Mouse (Mus musculus) midbrain, embryonic 15.5 days (tissue): ENCODE measurements around the gene Atp6v0d1. TPM values are rescaled to one million over a fixed set of nuclear protein-coding genes. Genes with fewer than 3 reads are reported as not detected.
A peak's percentile ranks its signal among the peaks of the same experiment; 100 is the strongest.

Experiments
- ATAC-seq: fragments of 200-750 bp; cut with Nextera tagmentation; replicated peaks from 2 replicates; pipeline ENCODE4 v1.8.0; 2017; ENCODE audit warnings: moderate TSS enrichment
- H3K27ac ChIP-seq: fragments of 300-500 bp; sonication (generic); 2 replicates; pipeline ENCODE4 v1.5.1; 2015; ENCODE audit warnings: mild to moderate bottlenecking, inconsistent platforms
- H3K27me3 ChIP-seq: fragments of 300-500 bp; sonication (generic); replicated peaks from 2 replicates; pipeline ENCODE4 v1.6.1; 2015; ENCODE audit warnings: inconsistent platforms
- H3K36me3 ChIP-seq: fragments of 300-500 bp; sonication (generic); replicated peaks from 2 replicates; pipeline ENCODE4 v1.6.1; 2015; ENCODE audit warnings: inconsistent platforms
- H3K4me1 ChIP-seq: fragments of 300-500 bp; sonication (generic); 2 replicates; pipeline ENCODE4 v1.6.1; 2015; ENCODE audit warnings: inconsistent platforms
- H3K4me2 ChIP-seq: fragments of 300-500 bp; sonication (generic); 2 replicates; pipeline ENCODE4 v1.6.1; 2015; ENCODE audit warnings: inconsistent platforms, mild to moderate bottlenecking, moderate library complexity
- H3K4me3 ChIP-seq: fragments of 300-500 bp; sonication (generic); 2 replicates; pipeline ENCODE4 v1.5.1; 2015; ENCODE audit warnings: mild to moderate bottlenecking, inconsistent platforms
- H3K9ac ChIP-seq: fragments of 300-500 bp; sonication (generic); 2 replicates; pipeline ENCODE4 v1.6.1; 2015; ENCODE audit warnings: mild to moderate bottlenecking, inconsistent platforms
- H3K9me3 ChIP-seq: fragments of 300-500 bp; sonication (generic); 2 replicates; pipeline ENCODE4 v1.6.1; 2016; ENCODE audit warnings: inconsistent platforms
- WGBS: fragments of 180-500 bp; shearing (Covaris S2); methylation state at CpG from one replicate; pipeline ENCODE4 v1.1.7; 2015; ENCODE audit warnings: mixed read lengths; 5-methylcytosine and 5-hydroxymethylcytosine counted together
- polyA plus RNA-seq: library from polyadenylated mRNA; unstranded; fragments of >200 nt; fragmentation: Nextera tagmentation; extraction: Ambion mirVana; gene quantifications from 2 replicates; pipeline ENCODE4 v1.2.1, GENCODE M21; 2015

Gene Atp6v0d1
- polyA plus RNA-seq, 1 experiment from 2014 or later: 234 TPM

DNA sequence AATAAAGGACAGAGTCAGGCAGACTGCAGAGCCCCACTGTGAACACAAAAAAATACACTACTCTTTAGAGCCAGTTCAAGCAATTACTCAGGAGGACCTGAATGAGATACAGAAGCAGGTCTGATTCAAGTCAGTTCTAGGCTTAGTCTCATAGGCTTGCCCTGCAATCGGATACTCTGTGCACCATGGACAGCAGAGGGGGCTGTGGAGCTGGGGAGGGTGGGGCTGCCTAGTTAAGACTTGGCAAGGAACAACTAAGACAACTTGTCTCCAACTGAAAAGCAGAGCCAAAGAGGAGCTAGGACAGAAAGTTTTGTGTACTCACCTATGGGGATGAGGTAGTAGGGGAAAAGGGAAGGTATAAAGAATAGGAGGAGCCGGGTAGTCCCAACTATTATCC, 34.1 kb downstream of the Atp6v0d1 start:
- Histone ChIP-seq H3K4me2 (no peak overlapping the region), H3K27ac (no peak overlapping the region), H3K9me3 (no peaks in the 10 kb centered on the region), H3K4me3 (no peak overlapping the region), H3K9ac (no peak overlapping the region), H3K27me3 (no peaks in the 10 kb centered on the region), H3K36me3 (peaks cover 5% of the 10 kb centered on the region), H3K4me1 (0 out of 2 replicates have a peak, but pooled peaks cover 2% of the 10 kb centered on the region)
- WGBS: 72% methylated on average over 2 of the region's 2 CpGs
- no peak for ATAC-seq

DNA sequence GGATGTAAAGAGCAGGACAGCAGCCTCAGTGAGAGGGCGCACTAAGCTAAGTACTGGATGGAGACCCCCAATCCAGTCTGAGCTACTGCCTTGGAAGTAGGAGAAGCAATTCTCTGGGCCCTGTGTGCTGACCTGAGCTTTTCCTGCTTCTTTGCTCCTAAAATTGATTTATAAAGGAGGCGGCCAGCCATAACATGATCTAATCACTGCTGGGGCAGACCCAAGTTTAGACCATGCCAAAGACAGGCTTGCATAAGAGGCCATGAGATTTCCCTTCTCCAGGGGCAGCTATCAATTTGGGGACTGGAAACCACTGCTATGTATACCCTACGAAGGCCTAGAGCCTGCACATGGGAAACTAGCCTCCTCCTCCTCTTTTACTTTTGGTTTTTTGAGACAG, 36.6 kb downstream of the Atp6v0d1 start:
- Histone ChIP-seq H3K36me3 (peaks cover 16% of the 10 kb centered on the region), H3K9ac (no peak overlapping the region), H3K4me1 (0 out of 2 replicates have a peak, but pooled peaks cover 2% of the 10 kb centered on the region), H3K27ac (no peak overlapping the region), H3K27me3 (no peaks in the 10 kb centered on the region), H3K4me3 (no peak overlapping the region), H3K9me3 (no peaks in the 10 kb centered on the region), H3K4me2 (no peak overlapping the region)
- WGBS: 86% methylated on average over 3 of the region's 3 CpGs
- ATAC-seq: no peak

DNA sequence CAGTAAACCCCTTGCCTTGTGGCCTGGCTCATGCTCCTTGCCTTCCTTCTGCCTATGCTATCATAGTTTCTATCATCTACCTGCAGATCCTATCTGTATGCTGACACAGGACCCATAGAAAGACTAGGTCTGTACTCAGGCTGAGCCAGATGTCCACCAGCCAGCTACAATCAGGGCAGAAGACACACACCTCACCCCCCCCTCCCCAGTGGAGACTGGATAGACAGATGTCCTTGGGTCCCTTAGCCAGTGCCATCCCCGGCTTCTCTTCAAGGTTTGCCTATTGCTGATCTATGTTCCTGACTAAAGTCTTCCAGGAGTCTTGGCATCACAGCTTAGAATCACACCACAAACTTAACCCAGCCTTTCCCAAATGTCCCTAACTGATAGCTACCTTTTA, 37.6 kb downstream of the Atp6v0d1 start:
- Histone ChIP-seq H3K36me3 (peaks cover 16% of the 10 kb centered on the region), H3K4me1 (no peaks in the 10 kb centered on the region), H3K9me3 (no peaks in the 10 kb centered on the region), H3K4me2 (no peak overlapping the region), H3K27ac (no peak overlapping the region), H3K27me3 (no peaks in the 10 kb centered on the region), H3K9ac (no peak overlapping the region), H3K4me3 (no peak overlapping the region)
- WGBS: 100% methylated on average over 1 of the region's 1 CpGs
- ATAC-seq: no peak

DNA sequence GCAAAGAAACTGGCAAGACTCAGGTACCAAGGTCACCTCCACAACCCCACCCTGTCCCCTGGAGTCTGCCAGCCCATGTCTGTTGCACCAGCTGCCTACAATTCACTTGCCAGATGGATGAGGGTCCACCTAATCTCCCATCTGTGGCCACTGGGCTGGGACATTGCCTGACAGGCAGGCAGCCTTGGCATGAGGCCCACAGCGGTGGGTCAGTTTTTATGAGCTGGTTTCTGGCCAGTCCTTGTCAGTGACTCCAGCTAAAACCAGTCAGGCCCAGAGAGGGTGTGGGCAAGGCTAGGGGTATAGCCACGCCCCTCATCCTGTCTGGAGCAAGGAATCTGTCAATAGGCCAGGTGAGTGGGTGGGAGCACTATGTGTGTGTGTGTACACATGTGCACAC, 38.7 kb downstream of the Atp6v0d1 start:
- Histone ChIP-seq H3K9me3 (no peaks in the 10 kb centered on the region), H3K4me1 (no peaks in the 10 kb centered on the region), H3K27me3 (no peaks in the 10 kb centered on the region), H3K4me3 (no peak overlapping the region), H3K27ac (no peak overlapping the region), H3K9ac (no peak overlapping the region), H3K4me2 (no peak overlapping the region), H3K36me3 (peaks cover 16% of the 10 kb centered on the region)
- no peak for ATAC-seq
- WGBS: 85% methylated on average over 2 of the region's 2 CpGs

DNA sequence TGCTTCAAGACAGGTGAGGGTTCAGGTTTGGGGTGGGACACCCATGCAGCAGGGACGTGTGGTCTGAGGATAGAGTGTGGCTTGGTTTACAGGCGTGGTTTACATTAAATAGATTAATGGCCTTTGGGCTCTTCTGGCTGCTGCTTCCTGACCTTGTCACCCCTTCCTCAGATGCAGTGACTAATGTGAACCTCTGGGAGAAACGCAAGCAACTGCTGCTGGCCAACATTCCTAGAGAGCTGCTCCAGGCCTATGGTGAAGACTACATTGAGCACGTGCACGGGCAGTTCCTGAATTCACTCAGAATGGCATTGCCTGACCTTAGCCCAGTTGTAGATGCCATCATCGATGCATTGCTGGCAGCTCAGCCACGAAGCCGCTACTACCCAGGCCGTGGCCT, 43.0 kb downstream of the Atp6v0d1 start:
- 90% methylated on average over 9 of the region's 9 CpGs for WGBS
- Histone ChIP-seq H3K27ac (no peak overlapping the region), H3K36me3 (peaks cover 11% of the 10 kb centered on the region; the same call in 1 of the 2 replicates), H3K9ac (no peak overlapping the region), H3K4me3 (no peak overlapping the region), H3K9me3 (no peaks in the 10 kb centered on the region), H3K4me2 (no peak overlapping the region), H3K4me1 (peaks cover 29% of the 10 kb centered on the region), H3K27me3 (no peaks in the 10 kb centered on the region)
- no peak for ATAC-seq

DNA sequence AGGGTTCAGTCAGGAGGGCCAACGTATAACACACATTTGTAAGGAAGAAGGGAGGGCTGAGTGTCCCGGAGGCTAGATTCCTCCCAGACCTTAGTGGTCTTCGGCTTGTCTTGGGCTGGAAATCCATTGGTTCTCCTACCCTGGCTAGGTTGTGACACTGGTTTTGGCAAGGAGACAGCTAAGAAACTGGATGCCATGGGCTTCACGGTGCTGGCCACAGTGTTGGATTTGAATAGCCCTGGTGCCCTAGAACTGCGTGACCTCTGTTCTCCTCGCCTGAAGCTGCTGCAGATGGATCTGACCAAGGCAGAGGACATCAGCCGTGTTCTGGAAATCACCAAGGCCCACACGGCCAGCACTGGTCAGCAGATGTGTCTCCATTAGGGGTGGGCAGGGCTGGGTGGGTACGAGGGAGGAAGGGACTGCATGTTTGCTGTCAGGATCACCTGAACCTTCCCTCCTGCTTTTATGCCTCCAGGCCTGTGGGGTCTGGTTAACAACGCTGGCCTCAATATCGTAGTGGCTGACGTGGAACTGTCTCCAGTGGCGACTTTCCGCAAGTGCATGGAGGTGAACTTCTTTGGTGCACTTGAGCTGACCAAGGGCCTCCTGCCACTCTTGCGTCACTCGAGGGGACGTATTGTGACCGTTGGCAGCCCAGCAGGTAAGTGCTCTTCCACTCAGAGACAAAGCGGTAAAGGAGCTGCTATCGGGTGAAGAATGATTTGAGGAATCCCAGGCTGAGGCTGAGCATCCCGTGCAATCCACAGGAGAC, 43.7 kb downstream of the Atp6v0d1 start:
- Histone ChIP-seq H3K9me3 (no peaks in the 10 kb centered on the region), H3K9ac (no peak overlapping the region), H3K27me3 (peaks cover 6% of the 10 kb centered on the region), H3K4me3 (no peak overlapping the region), H3K27ac (no peak overlapping the region), H3K4me1 (peaks cover 31% of the 10 kb centered on the region), H3K4me2 (no peak overlapping the region), H3K36me3 (peaks cover 11% of the 10 kb centered on the region; the same call in 1 of the 2 replicates)
- WGBS: 85% methylated on average over 21 of the region's 21 CpGs
- ATAC-seq: no peak

DNA sequence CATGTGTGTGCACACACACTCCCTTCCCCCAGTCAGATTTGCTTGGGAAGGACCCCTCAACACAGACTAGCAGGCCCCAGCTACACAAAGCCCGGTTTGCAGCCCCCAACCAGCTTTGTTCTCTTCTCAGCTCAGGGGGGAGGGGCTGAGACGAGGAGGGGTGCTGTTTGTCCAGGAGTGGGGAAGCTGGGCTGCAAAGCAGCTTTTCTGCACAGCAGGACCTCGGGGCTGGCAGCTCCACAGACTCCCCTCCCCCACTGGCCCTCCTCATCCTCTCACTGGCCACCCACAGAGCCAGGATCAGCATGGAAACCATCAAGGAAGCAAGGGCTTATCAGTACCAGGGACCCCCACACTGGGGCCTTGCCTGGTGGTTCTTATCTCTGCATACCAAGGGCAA, 44.8 kb downstream of the Atp6v0d1 start:
- Histone ChIP-seq H3K9ac (no peak overlapping the region), H3K27ac (0 out of 2 replicates have a peak overlapping the region, but pooled peaks have one; percentile 32), H3K4me1 (peaks cover 36% of the 10 kb centered on the region), H3K27me3 (peaks cover 15% of the 10 kb centered on the region), H3K4me3 (no peak overlapping the region), H3K4me2 (no peak overlapping the region), H3K36me3 (peaks cover 11% of the 10 kb centered on the region; the same call in 1 of the 2 replicates), H3K9me3 (no peaks in the 10 kb centered on the region)
- ATAC-seq: no peak
- 9% methylated on average over 3 of the region's 3 CpGs for WGBS

DNA sequence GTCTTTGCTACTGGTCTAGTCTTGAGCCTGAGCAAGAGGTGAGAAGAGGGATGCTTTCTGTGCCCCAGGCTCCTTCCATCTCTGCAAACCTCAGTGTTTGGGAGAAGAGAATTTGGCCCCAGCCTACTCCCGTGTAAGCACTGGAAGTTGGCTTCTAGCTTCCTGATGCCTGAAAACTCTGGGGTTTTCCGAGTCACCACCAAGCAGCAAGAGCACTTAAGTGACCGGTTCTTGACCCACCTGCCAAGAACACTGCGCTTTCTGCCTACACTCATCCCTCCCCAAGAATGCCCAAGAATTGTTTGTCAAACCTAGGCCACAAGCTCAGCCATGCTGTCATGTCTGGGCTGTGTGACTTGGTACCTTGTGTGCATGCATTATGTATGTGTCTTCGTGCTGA, 45.3 kb downstream of the Atp6v0d1 start:
- H3K4me2 ChIP-seq: no peak overlapping the region
- peaks cover 15% of the 10 kb centered on the region for H3K27me3 ChIP-seq
- peaks cover 11% of the 10 kb centered on the region; the same call in 1 of the 2 replicates for H3K36me3 ChIP-seq
- no peak overlapping the region for H3K4me3 ChIP-seq
- no peaks in the 10 kb centered on the region for H3K9me3 ChIP-seq
- peaks cover 40% of the 10 kb centered on the region for H3K4me1 ChIP-seq
- no peak for ATAC-seq
- no peak overlapping the region for H3K9ac ChIP-seq
- 21% methylated on average over 5 of the region's 5 CpGs for WGBS
- H3K27ac ChIP-seq: 0 out of 2 replicates have a peak overlapping the region, but pooled peaks have one; percentile 32

DNA sequence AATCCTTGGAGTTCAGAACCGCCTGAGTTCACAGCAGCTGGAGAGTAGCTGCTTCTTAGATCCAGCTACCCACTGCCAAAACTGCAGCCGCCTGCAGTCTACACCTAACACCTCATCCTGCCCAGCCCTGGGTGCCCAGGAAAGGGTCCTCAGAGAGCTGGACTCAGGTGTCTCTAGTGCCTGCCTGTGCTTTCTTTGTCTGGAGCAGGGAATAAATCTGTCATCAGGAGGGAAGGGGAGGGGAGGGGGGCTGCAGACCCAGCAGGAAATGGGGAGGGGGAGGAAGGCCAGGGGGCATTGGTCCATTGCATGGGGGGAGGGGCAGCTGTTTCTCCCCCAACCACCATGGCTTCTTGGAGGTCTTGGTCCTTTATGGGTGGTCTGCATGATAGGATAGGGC, 46.3 kb downstream of the Atp6v0d1 start:
- Histone ChIP-seq H3K27ac (no peak overlapping the region), H3K27me3 (peaks cover 18% of the 10 kb centered on the region), H3K9me3 (no peaks in the 10 kb centered on the region), H3K9ac (no peak overlapping the region), H3K4me1 (peaks cover 40% of the 10 kb centered on the region), H3K4me2 (peak overlapping the region; percentile 94), H3K36me3 (peaks cover 3% of the 10 kb centered on the region; the same call in 1 of the 2 replicates), H3K4me3 (peak overlapping the region; percentile 48; the same call in 1 of the 2 replicates)
- WGBS: 2% methylated on average over 2 of the region's 2 CpGs
- no peak for ATAC-seq

DNA sequence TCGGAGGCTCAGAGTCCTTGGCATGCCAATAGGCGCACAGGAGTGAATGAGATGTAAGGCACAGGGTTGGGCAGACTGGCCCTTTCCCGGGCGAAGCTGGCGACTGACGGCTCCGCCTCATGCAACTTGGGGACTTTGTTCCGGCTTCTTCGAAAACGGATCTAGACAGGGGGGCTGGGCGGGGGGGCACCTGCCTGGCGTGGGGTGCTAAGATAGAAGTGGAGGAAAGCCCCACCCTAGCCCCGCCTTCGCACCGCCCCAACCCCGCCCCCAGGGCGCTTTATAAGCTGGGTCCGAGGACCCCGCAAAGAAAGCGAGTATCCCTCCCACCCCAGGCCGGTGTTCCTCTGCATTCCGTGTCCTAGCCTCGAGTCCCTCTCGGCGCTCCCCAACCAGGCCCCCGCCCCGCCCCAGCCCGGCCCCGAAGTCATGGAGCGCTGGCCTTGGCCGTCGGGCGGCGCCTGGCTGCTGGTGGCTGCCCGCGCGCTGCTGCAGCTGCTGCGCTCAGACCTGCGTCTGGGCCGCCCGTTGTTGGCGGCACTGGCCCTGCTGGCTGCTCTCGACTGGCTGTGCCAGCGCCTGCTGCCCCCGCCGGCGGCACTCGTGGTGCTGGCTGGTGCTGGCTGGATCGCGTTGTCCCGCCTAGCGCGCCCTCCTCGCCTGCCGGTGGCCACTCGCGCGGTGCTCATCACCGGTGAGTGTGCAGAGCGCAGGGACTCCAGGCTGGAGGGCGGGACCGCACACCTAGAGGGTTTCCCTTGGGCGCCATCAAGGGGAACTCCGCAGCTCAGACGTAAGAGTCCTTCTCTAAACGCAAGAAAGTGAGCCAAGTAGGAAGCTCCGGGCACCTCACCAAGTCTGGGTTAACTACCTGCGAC, 47.2 kb downstream of the Atp6v0d1 start, which contains the start of gene Hsd11b2:
Gene Hsd11b2 (plus strand): TSS at position 320 of the 878 bp plus-strand sequence.
- Histone ChIP-seq H3K36me3 (no peaks in the 10 kb centered on the region; the same call in 1 of the 2 replicates), H3K27ac (0 out of 2 replicates have a peak within 1 kb of the TSS, but pooled peaks have one; percentile 48), H3K4me3 (peak within 1 kb of the TSS; percentile 48), H3K4me1 (peaks cover 40% of the 10 kb centered on the region), H3K9me3 (no peaks in the 10 kb centered on the region), H3K4me2 (peak within 1 kb of the TSS; percentile 94), H3K9ac (peak within 1 kb of the TSS; percentile 57), H3K27me3 (peaks cover 21% of the 10 kb centered on the region)
- peak; percentile 61 for ATAC-seq
- under 1% methylated on average over 64 of the region's 68 CpGs for WGBS

DNA sequence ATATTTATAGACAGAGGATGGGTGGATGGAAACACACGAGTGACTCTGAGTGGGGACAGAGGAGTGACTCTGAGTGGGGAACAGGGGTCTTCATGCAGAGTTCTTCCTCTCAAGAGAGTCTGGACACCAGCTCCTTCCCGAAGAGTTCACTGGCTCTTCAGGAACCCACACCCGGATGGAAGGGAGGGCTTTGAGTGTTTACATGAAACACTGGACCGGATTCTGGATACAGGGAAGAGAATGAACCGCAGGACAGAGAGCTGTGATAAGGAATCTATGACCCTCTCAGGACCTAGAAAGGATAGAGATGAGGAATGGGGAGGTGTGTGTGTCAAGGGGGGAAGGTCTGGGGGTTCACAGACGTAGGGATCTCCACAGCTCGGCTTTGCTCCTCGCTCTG, 48.5 kb downstream of the Atp6v0d1 start:
- Histone ChIP-seq H3K4me2 (no peak overlapping the region), H3K36me3 (no peaks in the 10 kb centered on the region; the same call in 1 of the 2 replicates), H3K27me3 (peaks cover 21% of the 10 kb centered on the region), H3K9me3 (no peaks in the 10 kb centered on the region), H3K9ac (no peak overlapping the region), H3K4me3 (no peak overlapping the region), H3K4me1 (peaks cover 40% of the 10 kb centered on the region), H3K27ac (no peak overlapping the region)
- whole genome bisulfite sequencing: 46% methylated on average over 8 of the region's 8 CpGs
- no peak for ATAC-seq

DNA sequence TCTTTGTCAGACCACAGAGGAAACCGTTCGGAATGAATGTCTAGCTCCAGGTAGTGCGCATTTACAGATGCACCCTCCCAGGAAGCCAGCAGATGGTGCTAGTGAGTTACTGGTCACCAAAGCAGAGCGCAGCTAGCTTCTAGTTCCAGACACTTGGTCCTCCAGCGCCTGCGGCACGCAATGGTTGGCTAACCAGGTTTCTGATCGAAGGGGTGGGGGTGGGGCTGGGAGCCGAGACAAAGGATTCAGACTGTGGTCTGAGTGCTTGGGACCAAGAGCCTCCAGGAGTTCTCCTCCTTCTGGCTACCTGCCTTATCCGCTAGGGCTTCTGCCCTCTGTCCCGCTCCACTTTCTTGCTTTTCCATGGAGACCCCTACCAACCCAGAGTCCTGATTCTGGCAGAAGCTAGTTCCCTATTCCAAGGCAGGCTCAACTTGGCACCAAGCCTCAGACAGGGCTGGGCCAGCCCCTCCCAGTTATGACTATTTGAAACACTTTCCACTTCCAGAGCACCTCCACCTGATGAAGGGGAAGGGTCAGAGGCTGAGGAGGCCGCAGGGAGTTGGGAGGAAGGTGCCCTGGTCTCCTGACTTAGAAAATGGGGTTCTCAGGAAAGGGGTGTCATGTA, 49.7 kb downstream of the Atp6v0d1 start:
- Histone ChIP-seq H3K9ac (no peak overlapping the region), H3K36me3 (no peaks in the 10 kb centered on the region), H3K4me2 (peak overlapping the region; percentile 45), H3K4me1 (peaks cover 35% of the 10 kb centered on the region), H3K9me3 (no peaks in the 10 kb centered on the region), H3K27me3 (peaks cover 21% of the 10 kb centered on the region), H3K4me3 (peak overlapping the region; percentile 11; the same call in 1 of the 2 replicates), H3K27ac (no peak overlapping the region)
- ATAC-seq: peak; percentile 24
- 12% methylated on average over 12 of the region's 12 CpGs for WGBS
